Mouse (Mus musculus) cerebellum, adult 2 months (tissue): ENCODE measurements around the gene Olfr156. TPM values are rescaled to one million over a fixed set of nuclear protein-coding genes. Genes with fewer than 3 reads are reported as not detected.
"Not testable (repeated sequence)": the region's sequence is repeated elsewhere in the genome, so short reads cannot be mapped to it uniquely, and the experiment has no call there.

Experiments
- DNase-seq, 2 experiments: peaks; one replicate each; pipeline ENCODE4 v3.0.0; 2021
- H3K27ac ChIP-seq: fragments of 200-500 bp; 2 replicates; pipeline ENCODE4 v1.5.1; 2012; ENCODE audit warnings: low read length, control low read depth, inconsistent platforms; ENCODE audit not compliant: insufficient read depth
- H3K27me3 ChIP-seq: fragments of 200-500 bp; 2 replicates; pipeline ENCODE4 v1.6.1; 2012; ENCODE audit warnings: inconsistent platforms, mild to moderate bottlenecking, low read length, moderate library complexity; ENCODE audit not compliant: control insufficient read depth, insufficient read depth
- H3K4me1 ChIP-seq: fragments of 200-500 bp; 2 replicates; pipeline ENCODE4 v1.6.1; 2011; ENCODE audit warnings: low read length; ENCODE audit not compliant: control insufficient read depth, insufficient read depth
- H3K4me3 ChIP-seq: fragments of 200-500 bp; replicated peaks from 2 replicates; pipeline ENCODE3; 2011; ENCODE audit warnings: mild to moderate bottlenecking, low read depth, low read length, control low read depth; ENCODE audit not compliant: insufficient read depth
- CTCF ChIP-seq: fragments of 200-500 bp; IDR thresholded peaks from 2 replicates; pipeline ENCODE4 v1.5.1; 2011; ENCODE audit warnings: low read depth, mild to moderate bottlenecking, control low read depth, low read length, moderate library complexity, borderline replicate concordance; ENCODE audit not compliant: insufficient read depth
- POLR2A ChIP-seq: fragments of 200-500 bp; IDR thresholded peaks from 2 replicates; pipeline ENCODE4 v1.6.1; 2011; ENCODE audit warnings: low read length, control low read depth, borderline replicate concordance; ENCODE audit not compliant: insufficient read depth
- WGBS: fragments of 180-500 bp; shearing (Covaris S2); methylation state at CpG from one replicate; pipeline ENCODE4 v1.1.7; 2018; 5-methylcytosine and 5-hydroxymethylcytosine counted together
- polyA plus RNA-seq: library from polyadenylated mRNA; depleted of rRNA; stranded (reverse); fragments of >200 nt; gene quantifications from 2 replicates; pipeline ENCODE4 v1.2.3, GENCODE M21; 2012

The Olfr156 gene
- polyA plus RNA-seq, 1 experiment: not detected

GRCm38 (mm10) chr4:43838326-43838725, 14.6 kb upstream of the Olfr156 start:
- 85% methylated on average over 3 of the region's 3 CpGs for WGBS
- no peak overlapping the region for H3K27ac ChIP-seq

GRCm38 (mm10) chr4:43834749-43835148, 11.1 kb upstream of the Olfr156 start:
- WGBS: 77% methylated on average over 4 of the region's 4 CpGs
- no peak overlapping the region for H3K27ac ChIP-seq

More at GRCm38 (mm10) chr4:43838326-43838725, 14.6 kb upstream of the Olfr156 start:
- Histone ChIP-seq H3K4me3 (no peak overlapping the region), H3K4me1 (no peaks in the 10 kb centered on the region), H3K27me3 (no peaks in the 10 kb centered on the region)
- TF ChIP-seq POLR2A (no peak), CTCF (no peak)
- no peak for DNase-seq

DNA sequence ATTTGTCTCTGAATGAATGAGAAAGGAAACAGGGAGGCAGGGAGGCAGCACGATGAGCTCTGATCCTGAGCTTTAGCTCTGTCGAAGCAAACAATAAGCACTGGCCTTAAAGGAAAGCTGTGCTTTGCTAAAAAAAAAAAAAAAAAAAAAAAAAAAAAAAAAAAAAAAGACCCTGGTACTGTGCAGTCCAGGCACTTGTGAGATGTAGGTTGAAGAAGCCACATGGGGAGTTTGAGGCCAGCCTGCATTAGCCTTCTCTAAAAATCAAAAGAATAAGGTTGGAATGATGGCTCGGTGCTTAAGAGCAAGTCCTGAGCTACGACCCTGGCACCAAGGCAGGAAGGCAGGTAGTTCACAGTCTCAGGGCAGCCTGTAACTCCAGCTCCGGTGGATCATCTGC, 10.1 kb upstream of the Olfr156 start:
- Histone ChIP-seq H3K27ac (no peak overlapping the region), H3K4me1 (no peaks in the 10 kb centered on the region), H3K27me3 (no peaks in the 10 kb centered on the region), H3K4me3 (no peak overlapping the region)
- no peak for DNase-seq
- no peak for TF ChIP-seq CTCF
- TF ChIP-seq POLR2A: no peak
- WGBS: 72% methylated on average over 5 of the region's 5 CpGs

More at GRCm38 (mm10) chr4:43834749-43835148, 11.1 kb upstream of the Olfr156 start:
- no peak for TF ChIP-seq POLR2A
- no peak for TF ChIP-seq CTCF
- no peaks in the 10 kb centered on the region for H3K27me3 ChIP-seq
- no peaks in the 10 kb centered on the region for H3K4me1 ChIP-seq
- H3K4me3 ChIP-seq: no peak overlapping the region
- DNase-seq: no peak

- WGBS: 66% methylated on average over 5 of the region's 5 CpGs
- DNase-seq: no peak
- Histone ChIP-seq H3K4me1 (no peaks in the 10 kb centered on the region), H3K27me3 (no peaks in the 10 kb centered on the region), H3K27ac (no peak overlapping the region), H3K4me3 (no peak overlapping the region)
- no peak for TF ChIP-seq POLR2A
- no peak for TF ChIP-seq CTCF
These were observed 8.3 kb upstream of the Olfr156 start for GRCm38 (mm10) chr4:43832031-43832430.

DNA sequence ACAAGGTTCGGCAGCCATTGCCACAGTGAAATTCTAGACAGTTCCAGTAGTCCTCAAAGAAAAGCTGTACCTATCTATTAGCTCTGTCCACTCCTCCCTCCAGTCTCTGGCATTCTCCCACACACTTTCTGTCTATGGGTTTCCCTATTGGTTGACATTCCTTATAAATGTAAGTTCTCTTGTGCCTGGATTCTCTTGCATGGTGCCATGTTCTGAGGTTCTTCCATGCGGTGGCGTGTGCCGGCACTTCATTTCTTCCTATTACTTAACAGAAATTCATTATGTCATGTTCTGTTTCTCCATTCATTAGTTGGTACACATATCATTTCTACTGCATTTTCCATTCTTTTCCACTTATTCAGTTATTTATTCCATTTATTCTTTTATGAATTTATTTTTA, 5.1 kb upstream of the Olfr156 start:
- no peak overlapping the region for H3K27ac ChIP-seq
- 93% methylated on average over 4 of the region's 4 CpGs for WGBS
- H3K4me1 ChIP-seq: no peaks in the 10 kb centered on the region
- DNase-seq: no peak
- H3K27me3 ChIP-seq: no peaks in the 10 kb centered on the region
- TF ChIP-seq CTCF: no peak
- no peak for TF ChIP-seq POLR2A
- H3K4me3 ChIP-seq: no peak overlapping the region

DNA sequence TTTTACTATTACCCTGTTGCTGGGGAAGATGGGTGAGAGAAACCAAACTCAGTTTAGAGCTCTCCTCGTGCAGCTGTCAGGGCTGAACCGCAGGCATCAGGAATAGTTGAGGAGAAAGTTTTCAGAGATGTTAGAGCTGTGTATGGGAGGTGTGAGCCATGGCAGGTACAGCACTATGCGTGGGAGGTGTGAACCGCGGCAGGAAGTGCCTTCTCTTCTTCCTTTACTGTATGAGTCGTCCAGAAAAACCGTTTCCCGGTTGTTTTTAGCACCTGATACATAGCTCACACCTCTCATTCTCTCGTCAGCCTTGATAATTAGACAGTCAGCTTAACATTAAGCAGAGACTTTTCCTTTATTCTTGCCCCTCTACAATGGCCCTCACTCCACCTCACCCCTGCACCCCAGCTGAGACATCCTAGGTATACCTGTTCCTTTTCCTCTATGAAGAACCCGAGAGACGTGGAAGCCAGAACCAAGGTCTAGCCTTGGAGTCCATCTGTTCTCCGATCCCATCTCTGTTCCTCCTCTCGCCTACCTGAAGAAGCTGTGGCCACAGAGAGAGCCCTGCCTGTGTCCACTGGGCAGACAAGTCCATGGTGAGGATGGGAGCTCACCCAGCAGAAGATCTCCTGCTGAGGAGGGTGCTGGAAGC, 672 bp downstream of the Olfr156 start:
- TF ChIP-seq POLR2A (no peak), CTCF (no peak)
- DNase-seq: no peak
- H3K4me3 ChIP-seq: no peak overlapping the region
- no peaks in the 10 kb centered on the region for H3K4me1 ChIP-seq
- H3K27me3 ChIP-seq: no peaks in the 10 kb centered on the region
- H3K27ac ChIP-seq: no peak overlapping the region
- 80% methylated on average over 13 of the region's 13 CpGs for WGBS

- no peak overlapping the region for H3K27ac ChIP-seq
- no peak overlapping the region for H3K4me3 ChIP-seq
- no peaks in the 10 kb centered on the region for H3K4me1 ChIP-seq
- DNase-seq: no peak
- TF ChIP-seq CTCF (no peak), POLR2A (no peak)
- H3K27me3 ChIP-seq: no peaks in the 10 kb centered on the region
- 61% methylated on average over 7 of the region's 7 CpGs for WGBS
These were observed 24.8 kb downstream of the Olfr156 start for GRCm38 (mm10) chr4:43798936-43799335.

GRCm38 (mm10) chr4:43795844-43796243, 27.9 kb downstream of the Olfr156 start:
- WGBS: 86% methylated on average over 5 of the region's 5 CpGs
- H3K4me1 ChIP-seq, H3K4me3 ChIP-seq, DNase-seq, H3K27ac ChIP-seq, H3K27me3 ChIP-seq: not testable (repeated sequence)
